Mouse (Mus musculus): ENCODE data around the gene Pde8a. TPM values are rescaled to one million over a fixed set of nuclear protein-coding genes. Genes with fewer than 3 reads are reported as not detected.

Gene Pde8a
- polyA plus RNA-seq, 1 experiment, result 3.5 TPM

DNA sequence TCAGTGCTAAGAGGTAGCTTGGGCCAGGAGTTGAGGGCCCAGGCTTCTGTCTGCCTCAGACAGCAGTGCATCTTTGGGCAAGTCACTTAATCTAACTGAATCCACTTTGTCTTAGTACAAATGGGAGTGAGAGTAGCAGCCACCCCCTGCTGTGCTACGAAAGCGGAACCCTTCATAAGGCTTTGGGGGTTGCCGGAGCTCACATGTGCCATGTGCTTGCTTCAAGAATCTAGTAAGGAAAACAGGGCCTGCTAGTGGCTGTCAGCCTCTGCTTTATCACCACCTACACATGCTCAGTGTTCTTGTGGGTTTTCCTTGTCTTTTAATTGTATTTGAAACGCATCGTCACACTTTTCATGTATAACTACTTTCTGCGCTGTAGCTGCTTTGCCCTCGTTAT is 87.9 kb downstream of the Pde8a start:
- 96% methylated on average over 7 of the region's 7 CpGs for WGBS
- H3K27me3 ChIP-seq (ENCODE audit: control insufficient read depth, insufficient read depth, low read length), result no peaks in the 10 kb centered on the region
- H3K27ac ChIP-seq (ENCODE audit: insufficient read depth, low read depth, low read length), result no peak overlapping the region
- peaks cover 2% of the 10 kb centered on the region; the same call in 1 of the 2 replicates for H3K4me1 ChIP-seq (ENCODE audit: control insufficient read depth, insufficient read depth, insufficient read length, low read length)
- TF ChIP-seq POLR2A (IDR thresholded peaks at IDR 0.05; ENCODE audit: low read depth, low read length) (no peak), CTCF (IDR thresholded peaks at IDR 0.05; ENCODE audit: extremely low read depth, insufficient read length, insufficient replicate concordance, low read depth, low read length) (no peak)
- no peaks in the 10 kb centered on the region for H3K36me3 ChIP-seq (ENCODE audit: control insufficient read depth, insufficient read depth, low read length)
- no peak overlapping the region for H3K4me3 ChIP-seq (ENCODE audit: low read depth, low read length)

DNA sequence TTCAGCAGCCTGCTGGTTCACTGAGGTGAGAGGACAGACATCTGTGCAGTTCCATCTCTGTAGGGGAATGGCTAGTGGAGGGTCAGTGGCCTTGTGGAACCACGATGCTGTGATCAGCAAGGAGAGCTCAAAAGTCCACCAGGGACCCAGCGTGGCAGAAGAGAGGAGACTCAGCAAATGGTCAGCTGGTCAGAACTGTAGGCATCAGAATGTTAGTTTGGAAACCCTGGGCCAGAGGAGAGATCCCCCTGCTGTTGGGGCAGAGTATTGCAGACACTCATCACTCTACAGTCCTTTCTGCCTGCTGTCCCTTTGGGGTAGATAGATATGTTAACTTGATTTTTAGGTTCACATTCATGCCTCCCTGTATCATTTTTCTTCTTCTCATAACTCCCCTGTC is 90.3 kb downstream of the Pde8a start:
- Histone ChIP-seq H3K27ac (ENCODE audit: insufficient read depth, low read depth, low read length) (no peak overlapping the region), H3K4me1 (ENCODE audit: control insufficient read depth, insufficient read depth, insufficient read length, low read length) (peaks cover 2% of the 10 kb centered on the region; the same call in 1 of the 2 replicates), H3K4me3 (ENCODE audit: low read depth, low read length) (no peak overlapping the region), H3K36me3 (ENCODE audit: control insufficient read depth, insufficient read depth, low read length) (no peaks in the 10 kb centered on the region), H3K27me3 (ENCODE audit: control insufficient read depth, insufficient read depth, low read length) (no peaks in the 10 kb centered on the region)
- TF ChIP-seq POLR2A (IDR thresholded peaks at IDR 0.05; ENCODE audit: low read depth, low read length), result no peak
- TF ChIP-seq CTCF (IDR thresholded peaks at IDR 0.05; ENCODE audit: extremely low read depth, insufficient read length, insufficient replicate concordance, low read depth, low read length), result peak; percentile 50; the same call in 1 of the 2 replicates
- WGBS, result 72% methylated on average over 2 of the region's 2 CpGs

DNA sequence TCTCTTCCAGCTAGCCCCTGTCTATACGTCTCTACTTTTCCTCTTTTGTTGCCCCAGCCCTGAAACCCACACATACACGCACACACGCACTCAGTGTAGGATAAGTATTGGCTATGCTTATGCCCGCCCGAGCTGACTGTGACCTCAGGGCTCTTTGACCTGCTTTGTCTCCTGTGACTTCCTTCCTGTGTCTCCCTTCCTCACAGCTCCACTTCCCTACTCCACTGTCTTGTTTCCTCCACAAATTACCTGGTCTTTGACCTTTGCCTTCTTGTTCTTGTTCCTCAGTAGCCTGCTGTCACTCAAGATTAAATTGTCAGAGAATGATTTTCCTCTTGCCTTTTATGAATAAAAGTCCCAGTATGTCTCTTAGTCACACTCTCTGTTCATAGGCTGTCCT is 90.7 kb downstream of the Pde8a start:
- H3K4me3 ChIP-seq (ENCODE audit: low read depth, low read length), result no peak overlapping the region
- no peaks in the 10 kb centered on the region for H3K27me3 ChIP-seq (ENCODE audit: control insufficient read depth, insufficient read depth, low read length)
- H3K4me1 ChIP-seq (ENCODE audit: control insufficient read depth, insufficient read depth, insufficient read length, low read length), result peaks cover 2% of the 10 kb centered on the region; the same call in 1 of the 2 replicates
- TF ChIP-seq POLR2A (IDR thresholded peaks at IDR 0.05; ENCODE audit: low read depth, low read length) (no peak), CTCF (IDR thresholded peaks at IDR 0.05; ENCODE audit: extremely low read depth, insufficient read length, insufficient replicate concordance, low read depth, low read length) (no peak)
- WGBS, result 71% methylated on average over 5 of the region's 5 CpGs
- H3K27ac ChIP-seq (ENCODE audit: insufficient read depth, low read depth, low read length), result no peak overlapping the region
- no peaks in the 10 kb centered on the region for H3K36me3 ChIP-seq (ENCODE audit: control insufficient read depth, insufficient read depth, low read length)

DNA sequence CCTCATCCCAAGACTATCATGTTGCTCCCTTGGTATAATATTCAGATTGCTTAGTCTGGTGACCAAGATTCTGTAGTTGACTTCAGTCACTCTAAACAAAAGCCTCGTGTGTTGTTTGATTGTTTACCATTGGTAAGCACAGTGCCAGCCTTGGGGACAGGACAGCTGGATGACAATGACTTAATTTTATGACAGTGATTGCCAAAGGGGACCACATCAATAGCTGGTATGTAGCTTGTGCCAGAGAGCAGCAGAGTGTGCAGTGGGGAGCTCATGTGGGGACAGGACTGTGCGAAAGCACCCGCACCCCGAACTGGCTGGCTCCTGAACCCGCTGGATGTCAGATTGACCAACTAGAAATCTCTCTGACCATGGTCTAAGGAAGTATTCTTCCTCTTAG is 91.3 kb downstream of the Pde8a start:
- 86% methylated on average over 5 of the region's 5 CpGs for WGBS
- Histone ChIP-seq H3K36me3 (ENCODE audit: control insufficient read depth, insufficient read depth, low read length) (no peaks in the 10 kb centered on the region), H3K27me3 (ENCODE audit: control insufficient read depth, insufficient read depth, low read length) (no peaks in the 10 kb centered on the region), H3K27ac (ENCODE audit: insufficient read depth, low read depth, low read length) (no peak overlapping the region), H3K4me1 (ENCODE audit: control insufficient read depth, insufficient read depth, insufficient read length, low read length) (peaks cover 2% of the 10 kb centered on the region; the same call in 1 of the 2 replicates), H3K4me3 (ENCODE audit: low read depth, low read length) (no peak overlapping the region)
- TF ChIP-seq POLR2A (IDR thresholded peaks at IDR 0.05; ENCODE audit: low read depth, low read length) (no peak), CTCF (IDR thresholded peaks at IDR 0.05; ENCODE audit: extremely low read depth, insufficient read length, insufficient replicate concordance, low read depth, low read length) (no peak)

DNA sequence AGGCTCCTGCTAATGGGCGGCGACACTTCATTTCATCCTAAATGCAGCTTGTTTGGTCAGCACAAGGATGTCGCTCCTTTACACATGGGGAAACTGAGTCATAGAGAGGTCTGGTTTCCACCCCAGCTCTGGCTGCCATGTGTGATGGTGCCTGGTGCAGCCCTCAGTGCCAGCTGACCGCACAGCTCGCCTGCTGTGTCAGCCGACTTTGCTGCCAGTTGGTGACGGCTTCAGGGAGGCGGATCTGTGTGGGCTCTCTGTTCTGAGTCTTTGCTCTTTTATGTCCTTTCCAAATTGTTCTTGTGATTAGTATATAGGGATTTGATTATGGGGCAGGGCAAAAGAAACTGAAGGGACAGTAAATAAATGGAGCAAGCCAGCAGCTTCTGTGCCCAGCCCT is 94.3 kb downstream of the Pde8a start:
- 87% methylated on average over 8 of the region's 8 CpGs for WGBS
- Histone ChIP-seq H3K36me3 (ENCODE audit: control insufficient read depth, insufficient read depth, low read length) (no peaks in the 10 kb centered on the region), H3K27ac (ENCODE audit: insufficient read depth, low read depth, low read length) (no peak overlapping the region), H3K4me3 (ENCODE audit: low read depth, low read length) (no peak overlapping the region), H3K27me3 (ENCODE audit: control insufficient read depth, insufficient read depth, low read length) (no peaks in the 10 kb centered on the region), H3K4me1 (ENCODE audit: control insufficient read depth, insufficient read depth, insufficient read length, low read length) (peaks cover 2% of the 10 kb centered on the region; the same call in 1 of the 2 replicates)
- TF ChIP-seq POLR2A (IDR thresholded peaks at IDR 0.05; ENCODE audit: low read depth, low read length) (no peak), CTCF (IDR thresholded peaks at IDR 0.05; ENCODE audit: extremely low read depth, insufficient read length, insufficient replicate concordance, low read depth, low read length) (no peak)

DNA sequence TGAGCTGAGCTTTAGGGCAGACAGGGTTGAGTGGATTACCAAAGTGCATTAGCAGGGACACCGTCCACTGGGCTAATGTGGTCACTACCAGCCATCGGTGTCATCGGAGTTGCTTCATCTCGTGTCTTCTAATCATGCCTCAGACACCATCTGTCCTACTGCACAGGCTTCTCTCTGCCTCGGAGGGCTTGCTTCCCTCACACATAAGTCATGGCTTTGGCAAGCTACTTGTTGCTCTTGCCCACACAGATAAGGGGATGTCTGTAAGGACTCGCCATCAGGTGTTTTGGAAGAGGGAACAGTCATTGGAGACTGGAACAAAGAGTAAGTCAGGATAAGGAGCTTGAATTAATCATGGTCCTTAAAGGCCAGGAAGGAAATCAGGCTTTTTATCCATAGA is 95.9 kb downstream of the Pde8a start:
- H3K27ac ChIP-seq (ENCODE audit: insufficient read depth, low read depth, low read length), result no peak overlapping the region
- TF ChIP-seq CTCF (IDR thresholded peaks at IDR 0.05; ENCODE audit: extremely low read depth, insufficient read length, insufficient replicate concordance, low read depth, low read length), result no peak
- H3K36me3 ChIP-seq (ENCODE audit: control insufficient read depth, insufficient read depth, low read length), result no peaks in the 10 kb centered on the region
- no peak overlapping the region for H3K4me3 ChIP-seq (ENCODE audit: low read depth, low read length)
- no peaks in the 10 kb centered on the region for H3K27me3 ChIP-seq (ENCODE audit: control insufficient read depth, insufficient read depth, low read length)
- 91% methylated on average over 6 of the region's 6 CpGs for WGBS
- no peaks in the 10 kb centered on the region for H3K4me1 ChIP-seq (ENCODE audit: control insufficient read depth, insufficient read depth, insufficient read length, low read length)

DNA sequence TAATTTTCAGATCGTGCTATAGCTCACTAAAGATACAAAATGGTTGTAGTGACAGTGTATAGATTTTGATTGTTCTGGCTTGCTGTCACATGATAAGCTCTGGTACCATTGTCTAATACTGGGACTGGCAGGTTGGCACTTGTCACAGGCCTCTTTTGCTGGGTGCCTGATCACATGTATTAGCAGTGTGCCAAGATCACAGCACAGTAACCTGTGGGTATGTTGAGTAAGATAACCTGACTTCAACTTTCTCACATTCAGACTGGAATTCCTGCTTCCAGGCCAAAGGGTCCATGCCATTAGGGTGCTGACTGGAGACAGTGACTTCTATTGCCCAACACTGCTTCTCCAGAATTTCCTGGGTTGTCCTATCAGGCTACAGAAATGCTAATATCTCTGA is 97.7 kb downstream of the Pde8a start:
- H3K36me3 ChIP-seq (ENCODE audit: control insufficient read depth, insufficient read depth, low read length), result no peaks in the 10 kb centered on the region
- H3K27ac ChIP-seq (ENCODE audit: insufficient read depth, low read depth, low read length), result no peak overlapping the region
- 88% methylated on average over 1 of the region's 1 CpGs for WGBS
- H3K4me1 ChIP-seq (ENCODE audit: control insufficient read depth, insufficient read depth, insufficient read length, low read length), result no peaks in the 10 kb centered on the region
- H3K4me3 ChIP-seq (ENCODE audit: low read depth, low read length), result no peak overlapping the region
- no peaks in the 10 kb centered on the region for H3K27me3 ChIP-seq (ENCODE audit: control insufficient read depth, insufficient read depth, low read length)
- no peak for TF ChIP-seq CTCF (IDR thresholded peaks at IDR 0.05; ENCODE audit: extremely low read depth, insufficient read length, insufficient replicate concordance, low read depth, low read length)

DNA sequence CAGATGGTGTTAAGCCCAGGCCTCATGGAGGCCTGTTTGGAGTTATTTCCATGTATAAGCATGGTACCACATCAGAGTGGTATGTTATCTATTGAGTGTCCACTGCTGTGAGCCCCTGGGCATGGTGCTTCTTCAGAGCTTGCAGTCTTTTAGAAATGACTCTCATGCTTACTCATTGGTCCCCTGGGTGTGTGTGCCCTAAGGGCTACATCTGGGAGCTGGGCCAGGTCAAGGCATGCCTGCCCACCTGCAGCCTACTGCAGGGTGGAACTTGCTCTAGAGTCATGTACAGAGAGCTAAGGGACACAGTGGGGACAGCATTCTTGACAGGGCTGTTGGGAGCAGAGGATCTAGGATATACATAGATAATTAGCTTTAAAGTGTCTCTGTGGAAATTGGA is 98.2 kb downstream of the Pde8a start:
- TF ChIP-seq POLR2A (IDR thresholded peaks at IDR 0.05; ENCODE audit: low read depth, low read length) (no peak), CTCF (IDR thresholded peaks at IDR 0.05; ENCODE audit: extremely low read depth, insufficient read length, insufficient replicate concordance, low read depth, low read length) (no peak)
- Histone ChIP-seq H3K4me1 (ENCODE audit: control insufficient read depth, insufficient read depth, insufficient read length, low read length) (no peaks in the 10 kb centered on the region), H3K4me3 (ENCODE audit: low read depth, low read length) (no peak overlapping the region), H3K27ac (ENCODE audit: insufficient read depth, low read depth, low read length) (no peak overlapping the region), H3K27me3 (ENCODE audit: control insufficient read depth, insufficient read depth, low read length) (no peaks in the 10 kb centered on the region), H3K36me3 (ENCODE audit: control insufficient read depth, insufficient read depth, low read length) (no peaks in the 10 kb centered on the region)
